Mouse (Mus musculus) brain, embryonic 14.5 days (tissue): ENCODE results near the gene Hcn1. TPM values are rescaled to one million over a fixed set of nuclear protein-coding genes. Genes with fewer than 3 reads are reported as not detected.
A peak's percentile ranks its signal among the peaks of the same experiment; 100 is the strongest.

Source experiments
- DNase-seq: peaks from one replicate; pipeline ENCODE4 v3.0.0-alpha.2; 2011; ENCODE audit warnings: low read depth
- CTCF ChIP-seq: fragments of 200-500 bp; IDR thresholded peaks from 2 replicates; pipeline ENCODE4 v1.5.1; 2012; ENCODE audit warnings: inconsistent platforms, mild to moderate bottlenecking, moderate library complexity, borderline replicate concordance; ENCODE audit not compliant: insufficient read depth, insufficient read length; ENCODE audit errors: extremely low read depth
- POLR2A ChIP-seq: fragments of 200-500 bp; IDR thresholded peaks from 2 replicates; pipeline ENCODE4 v1.6.1; 2012; ENCODE audit warnings: mild to moderate bottlenecking, inconsistent platforms, borderline replicate concordance; ENCODE audit not compliant: poor library complexity, insufficient read depth, insufficient read length, severe bottlenecking; ENCODE audit errors: extremely low read depth
- polyA plus RNA-seq: library from polyadenylated mRNA; depleted of rRNA; stranded (reverse); fragments of >200 nt; gene quantifications from 2 replicates; pipeline ENCODE4 v1.2.3, GENCODE M21; 2012

Gene Hcn1
- polyA plus RNA-seq, 1 experiment: 1.2 TPM

- no peak for DNase-seq
- TF ChIP-seq POLR2A (no peak), CTCF (no peak)
Measured at GRCm38 (mm10) chr13:117619544-117619943, 17.4 kb downstream of the Hcn1 start.

GRCm38 (mm10) chr13:117657501-117657900 lies 55.4 kb downstream of the Hcn1 start:
- no peak for TF ChIP-seq POLR2A
- no peak for TF ChIP-seq CTCF
- DNase-seq: peak; percentile 5

GRCm38 (mm10) chr13:117658414-117659175 lies 56.5 kb downstream of the Hcn1 start:
- TF ChIP-seq CTCF (no peak), POLR2A (no peak)
- DNase-seq: peak; percentile 10

- TF ChIP-seq POLR2A (no peak), CTCF (no peak)
- DNase-seq: peak; percentile 49
Measured at GRCm38 (mm10) chr13:117659511-117659910, 57.4 kb downstream of the Hcn1 start.

- peak; percentile 13 for DNase-seq
- TF ChIP-seq POLR2A: no peak
- no peak for TF ChIP-seq CTCF
Measured at GRCm38 (mm10) chr13:117662661-117663060, 60.5 kb downstream of the Hcn1 start.

- peak; percentile 10 for DNase-seq
- no peak for TF ChIP-seq CTCF
Measured at GRCm38 (mm10) chr13:117669303-117669702, 67.2 kb downstream of the Hcn1 start.

GRCm38 (mm10) chr13:117671851-117672250 lies 69.7 kb downstream of the Hcn1 start:
- no peak for DNase-seq
- TF ChIP-seq CTCF: no peak
- TF ChIP-seq POLR2A: no peak

- TF ChIP-seq POLR2A: no peak
- no peak for TF ChIP-seq CTCF
- peak; percentile 11 for DNase-seq
Measured at GRCm38 (mm10) chr13:117676418-117676817, 74.3 kb downstream of the Hcn1 start.

- TF ChIP-seq POLR2A (no peak), CTCF (no peak)
- DNase-seq: no peak
Measured at GRCm38 (mm10) chr13:117687670-117688069, 85.5 kb downstream of the Hcn1 start.

- DNase-seq: no peak
- TF ChIP-seq CTCF: no peak
- TF ChIP-seq POLR2A: no peak
Measured at GRCm38 (mm10) chr13:117694729-117695332, 92.7 kb downstream of the Hcn1 start.

GRCm38 (mm10) chr13:117705573-117705972 lies 103.5 kb downstream of the Hcn1 start:
- no peak for TF ChIP-seq POLR2A
- no peak for TF ChIP-seq CTCF
- no peak for DNase-seq

- TF ChIP-seq CTCF (no peak), POLR2A (no peak)
- peak; percentile 63 for DNase-seq
Measured at GRCm38 (mm10) chr13:117705997-117706396, 103.9 kb downstream of the Hcn1 start.

- DNase-seq: no peak
- no peak for TF ChIP-seq CTCF
- no peak for TF ChIP-seq POLR2A
Measured at GRCm38 (mm10) chr13:117706496-117706895, 104.4 kb downstream of the Hcn1 start.
